Mouse (Mus musculus): ENCODE results near the gene Lrrc4b. TPM values are rescaled to one million over a fixed set of nuclear protein-coding genes. Genes with fewer than 3 reads are reported as not detected.
A peak's percentile ranks its signal among the peaks of the same experiment; 100 is the strongest.

Gene Lrrc4b
- total RNA-seq, 2 experiments from 2014 or later: 18.7 to 19.7 TPM

DNA sequence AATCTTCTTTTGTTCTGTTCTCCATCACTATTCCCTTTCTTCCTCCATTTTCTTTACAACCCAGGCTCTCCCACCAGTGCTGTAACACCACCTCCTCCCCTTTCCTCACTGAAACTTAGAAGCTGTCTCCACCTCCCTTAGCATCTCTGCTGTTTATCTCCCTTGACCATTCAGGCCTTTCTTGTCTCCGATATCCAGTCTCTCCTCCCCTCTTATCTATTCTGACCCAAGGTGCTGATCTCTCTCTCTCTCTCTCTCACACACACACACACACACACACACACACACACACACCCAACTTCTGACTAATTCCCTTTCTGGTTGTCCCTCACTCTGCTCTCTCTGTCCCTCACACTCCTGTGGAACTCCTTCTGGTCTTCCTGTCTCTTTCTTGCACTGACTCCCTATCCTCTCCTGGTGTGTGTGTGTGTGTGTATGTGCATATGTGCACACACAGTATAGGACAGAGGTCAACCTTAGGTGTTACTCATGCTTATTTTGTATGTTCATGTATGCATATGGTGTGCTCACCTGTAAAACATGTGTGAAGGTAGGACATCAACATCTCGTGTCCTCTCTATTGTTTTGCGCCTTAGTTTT, 54.1 kb downstream of the Lrrc4b start:
- no peak for DNase-seq
- intact Hi-C loops (cut with DNase I): no loop called here

DNA sequence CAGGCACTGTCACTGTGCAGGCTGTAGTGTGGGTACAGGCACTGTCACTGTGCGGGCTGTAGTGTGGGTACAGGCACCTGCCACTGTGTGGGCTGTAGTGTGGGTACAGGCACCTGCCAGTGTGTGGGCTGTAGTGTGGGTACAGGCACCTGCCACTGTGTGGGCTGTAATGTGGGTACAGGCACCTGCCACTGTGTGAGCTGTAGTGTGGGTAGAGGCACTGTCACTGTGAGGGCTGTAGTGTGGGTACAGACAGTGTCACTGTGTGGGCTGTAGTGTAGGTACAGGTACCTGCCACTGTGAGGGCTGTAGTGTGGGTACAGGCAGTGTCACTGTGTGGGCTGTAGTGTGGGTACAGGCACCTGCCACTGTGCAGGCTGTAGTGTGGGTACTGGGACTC, 55.3 kb downstream of the Lrrc4b start:
- no peak for DNase-seq
- intact Hi-C loops (cut with DNase I): loop anchor here (2.0 kb wide), 1 partner anchor 221 kb away; no protein-coding TSS in a partner anchor

DNA sequence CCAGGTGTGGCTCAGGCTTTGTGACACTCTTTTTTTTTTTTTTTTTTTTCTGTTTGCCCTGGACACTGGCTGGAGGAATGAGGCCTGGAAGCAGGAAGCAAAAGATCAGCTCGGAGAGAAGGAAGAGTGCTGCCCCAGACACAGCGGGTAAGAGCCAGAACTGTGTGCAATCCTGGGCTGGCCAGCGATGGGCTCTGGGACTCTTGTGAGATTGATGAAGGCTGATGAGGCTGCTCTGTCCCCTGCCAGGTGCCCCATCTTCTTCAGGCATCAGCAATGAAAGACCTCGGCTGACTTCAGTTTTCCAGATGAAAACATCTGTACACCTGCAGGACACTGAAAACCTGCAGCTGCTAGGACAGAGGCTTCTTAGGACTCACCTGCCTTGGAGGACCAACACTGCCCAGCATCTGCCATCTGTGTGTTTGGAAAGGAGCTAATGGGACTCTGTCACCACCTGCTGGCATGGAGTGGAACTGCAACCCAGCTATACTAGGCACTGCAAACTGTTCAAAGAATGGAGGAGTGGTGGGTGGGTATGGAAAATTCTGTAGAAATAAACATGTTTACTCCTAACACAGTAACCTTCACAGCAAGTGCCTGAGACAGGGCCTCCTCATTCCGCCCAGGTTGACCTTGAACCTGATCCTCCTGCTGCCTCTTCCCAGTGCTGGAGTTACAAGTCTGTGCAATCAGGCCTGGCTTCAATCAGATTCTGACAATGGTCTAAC, 56.2 kb downstream of the Lrrc4b start:
- peak; percentile 77 to 84 for DNase-seq
- intact Hi-C loops (cut with DNase I): loop anchor here (1.0 to 5.0 kb wide), 3 partner anchors 38 to 222 kb away; no protein-coding TSS in a partner anchor

DNA sequence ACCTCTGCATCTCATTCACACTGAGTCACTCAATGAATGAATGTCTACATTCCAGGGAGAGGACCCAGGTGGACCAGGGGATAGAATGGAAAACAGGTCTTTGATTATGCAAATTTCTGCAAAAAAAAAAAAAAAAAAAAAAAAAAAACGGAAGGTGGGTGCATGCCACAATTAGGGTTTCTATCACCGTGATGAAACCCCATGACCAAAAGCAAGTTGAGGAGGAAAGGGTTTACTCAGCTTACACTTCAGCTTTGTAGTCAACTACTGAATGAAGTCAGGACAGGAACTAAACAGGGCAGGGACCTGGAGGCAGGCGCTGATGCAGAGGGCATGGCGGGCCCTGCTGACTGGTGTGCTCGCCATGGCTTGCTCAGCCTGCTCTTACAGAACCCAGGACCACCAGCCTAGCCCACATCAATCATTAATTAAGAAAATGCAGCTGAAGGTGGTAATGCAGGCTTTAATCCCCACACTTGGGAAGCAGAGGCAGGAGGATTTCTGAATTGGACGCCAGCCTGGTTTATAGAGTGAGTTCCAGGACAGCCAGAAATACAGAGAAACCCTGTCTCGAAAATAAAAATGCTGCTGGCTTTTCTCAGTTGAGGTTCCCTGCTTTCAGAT, 56.9 kb downstream of the Lrrc4b start:
- intact Hi-C loops (cut with DNase I): loop anchor here (1.0 to 5.0 kb wide), 3 partner anchors 38 to 223 kb away; no protein-coding TSS in a partner anchor
- DNase-seq: no peak

DNA sequence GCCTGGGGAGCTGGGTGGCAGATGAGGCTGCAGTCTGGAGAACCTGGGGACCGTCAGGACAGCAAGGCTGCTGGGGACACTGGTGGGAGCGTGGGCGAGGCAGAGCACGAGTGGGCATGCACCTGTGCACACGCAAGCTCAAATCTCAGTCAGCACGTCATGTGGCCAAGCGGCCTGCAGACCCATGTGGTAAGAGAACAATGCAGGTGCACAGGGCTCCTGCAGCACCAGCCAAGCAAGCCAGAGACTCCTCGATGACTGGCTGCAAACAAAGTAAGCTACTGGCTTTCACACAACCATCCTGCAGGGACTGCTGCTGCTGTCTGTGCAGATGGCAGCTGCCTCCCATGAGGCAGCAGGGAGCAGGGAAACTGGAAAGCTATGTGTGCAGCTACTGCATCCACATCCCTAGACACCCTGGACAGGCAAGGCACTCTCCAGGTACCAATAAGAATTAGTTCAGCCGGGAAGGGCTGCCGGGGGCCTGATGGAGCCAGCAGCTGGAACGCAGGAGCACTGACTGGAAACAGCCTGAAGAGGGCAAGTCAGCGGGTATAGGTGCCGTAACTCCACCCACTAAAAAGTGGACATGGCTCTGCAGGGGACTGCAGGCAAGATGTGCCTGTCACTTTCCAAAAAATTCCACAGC, 58.2 kb downstream of the Lrrc4b start:
- intact Hi-C loops (cut with DNase I): loop anchor here (5.0 kb wide), 1 partner anchor 40 kb away; no protein-coding TSS in a partner anchor
- no peak for DNase-seq

DNA sequence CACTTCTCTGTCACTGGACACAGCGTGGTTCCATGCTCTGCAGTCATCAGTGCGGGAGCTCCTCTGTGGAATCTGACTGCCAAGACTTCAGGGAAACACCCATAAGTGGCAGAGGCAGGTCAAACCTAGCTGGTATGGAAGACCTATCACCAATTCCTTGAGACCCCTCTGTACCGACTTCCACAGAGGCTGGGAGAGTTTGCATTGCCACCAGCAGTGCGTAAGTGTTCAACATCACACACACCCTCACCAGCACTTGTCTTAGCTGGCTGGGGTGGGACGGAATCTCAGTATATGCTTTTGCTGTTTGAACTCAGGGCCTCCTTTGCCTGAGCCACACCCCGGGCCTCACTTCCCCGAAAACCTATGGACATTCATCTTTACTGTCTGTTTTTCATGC, 59.1 kb downstream of the Lrrc4b start:
- intact Hi-C loops (cut with DNase I): loop anchor here (5.0 kb wide), 1 partner anchor 41 kb away; no protein-coding TSS in a partner anchor

DNA sequence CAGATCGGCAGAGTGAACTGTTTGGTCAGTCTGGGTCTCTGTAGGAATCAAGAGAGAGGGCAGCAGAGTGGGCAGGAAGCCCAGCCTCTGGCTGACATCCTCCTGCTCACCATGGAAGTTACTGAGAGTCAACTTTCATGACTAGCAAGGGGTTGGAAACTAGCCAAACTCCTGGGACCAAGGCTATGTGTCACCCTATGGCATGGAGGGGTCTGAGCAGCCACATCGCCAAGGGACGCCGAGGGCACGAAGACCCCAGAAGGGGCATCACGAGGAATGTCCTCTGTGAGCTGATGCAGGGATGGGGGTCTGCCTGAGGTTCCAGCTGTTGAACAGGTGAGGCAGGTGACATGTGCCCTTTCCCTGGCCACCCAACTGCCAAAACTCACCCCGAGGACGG, 59.7 kb downstream of the Lrrc4b start:
- intact Hi-C loops (cut with DNase I): loop anchor here (5.0 kb wide), 1 partner anchor 41 kb away; no protein-coding TSS in a partner anchor
- DNase-seq: no peak

More for the DNA sequence above, 59.1 kb downstream of the Lrrc4b start:
- DNase-seq: no peak

DNA sequence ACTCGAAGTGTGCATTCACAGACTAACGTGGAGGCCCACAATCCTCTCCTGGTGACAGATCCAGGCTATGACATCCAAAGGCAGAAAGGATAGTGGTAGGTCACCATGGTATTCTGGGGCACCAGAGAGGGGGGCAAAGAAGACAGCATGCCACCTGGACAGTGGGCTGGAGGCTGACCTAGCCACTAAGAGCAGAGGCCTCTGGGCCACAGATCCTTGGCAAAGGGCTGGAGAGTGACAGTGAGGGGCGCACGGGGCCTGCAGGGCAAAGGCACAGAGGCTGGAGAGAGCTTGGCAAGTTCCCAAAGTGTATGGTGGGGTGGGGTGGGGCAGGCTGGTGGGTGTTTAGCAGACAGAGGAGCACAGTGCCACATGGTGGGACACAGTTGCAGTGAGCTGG, 61.5 kb downstream of the Lrrc4b start:
- intact Hi-C loops (cut with DNase I): no loop called here

DNA sequence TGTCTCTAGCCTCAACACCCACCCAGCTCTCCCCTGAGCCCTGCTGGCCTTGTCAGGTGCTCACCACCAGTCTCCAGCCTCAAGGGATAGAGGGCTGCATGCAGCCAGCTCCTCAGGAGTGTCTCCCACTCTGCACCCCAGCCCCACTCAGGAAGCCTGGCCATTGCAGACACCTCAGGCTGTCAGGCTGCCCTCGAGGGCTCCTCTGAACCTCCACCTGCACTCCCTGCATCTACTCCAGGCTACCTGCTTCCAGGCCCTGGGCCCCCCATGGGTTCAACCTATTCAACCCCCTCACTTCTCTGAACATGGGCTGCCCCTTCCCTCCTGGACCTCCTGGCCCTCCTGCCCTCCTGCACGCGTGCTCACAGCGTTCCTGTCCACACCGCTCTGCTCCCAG, 62.6 kb downstream of the Lrrc4b start:
- no peak for DNase-seq
- intact Hi-C loops (cut with DNase I): no loop called here

More for the DNA sequence above, 61.5 kb downstream of the Lrrc4b start:
- no peak for DNase-seq

DNA sequence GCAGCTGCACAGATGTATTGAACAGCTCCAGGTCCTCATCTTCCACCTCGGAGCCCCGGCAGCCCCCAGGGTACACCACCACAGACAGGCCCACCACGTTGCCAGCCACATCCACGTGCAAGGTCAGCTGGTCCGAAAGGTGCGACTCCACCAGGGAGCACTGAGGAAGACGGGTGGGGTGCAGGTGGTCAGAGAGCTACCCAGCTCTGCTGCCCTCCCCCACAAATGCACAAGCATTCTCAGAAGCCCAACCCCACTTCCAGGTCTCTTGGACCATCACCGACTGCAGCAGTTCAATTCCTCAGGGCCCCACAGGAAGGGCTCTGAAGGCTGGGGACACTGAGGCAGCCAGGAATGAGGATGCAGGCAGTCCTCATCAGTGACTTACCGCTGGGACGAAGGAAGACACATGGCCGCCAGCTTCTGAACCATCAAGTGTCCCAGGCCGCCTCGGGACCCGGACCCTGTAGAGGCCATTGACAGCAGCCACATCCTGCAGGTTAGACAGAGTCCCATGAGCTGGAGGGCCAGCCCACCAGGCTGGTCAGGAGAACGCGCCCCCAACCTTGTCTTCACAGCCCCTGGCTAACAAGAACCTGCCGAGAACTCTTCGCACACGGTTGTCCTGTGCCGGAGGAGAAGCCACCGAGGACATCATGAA, 63.5 kb downstream of the Lrrc4b start:
- intact Hi-C loops (cut with DNase I): no loop called here
- no peak for DNase-seq

DNA sequence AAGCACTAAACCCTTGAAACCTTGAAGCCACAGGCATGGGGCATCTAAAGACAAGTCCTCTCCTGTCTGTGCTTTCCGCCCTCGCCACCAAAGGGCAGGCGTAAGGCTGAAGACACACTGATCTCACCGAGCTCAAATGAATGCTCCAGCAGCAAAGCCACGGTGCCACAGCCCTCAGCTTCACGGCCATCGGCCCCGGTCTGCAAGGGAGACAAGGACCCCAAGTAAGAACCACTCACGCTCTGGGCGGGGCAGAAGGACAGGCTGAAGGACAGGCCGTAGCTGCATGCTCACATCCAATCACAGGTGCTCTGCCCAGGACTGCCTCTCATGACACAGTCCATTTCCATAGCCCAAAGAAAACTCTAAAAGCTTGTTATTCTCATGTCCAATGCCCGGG, 65.9 kb downstream of the Lrrc4b start:
- intact Hi-C loops (cut with DNase I): no loop called here
- no peak for DNase-seq

DNA sequence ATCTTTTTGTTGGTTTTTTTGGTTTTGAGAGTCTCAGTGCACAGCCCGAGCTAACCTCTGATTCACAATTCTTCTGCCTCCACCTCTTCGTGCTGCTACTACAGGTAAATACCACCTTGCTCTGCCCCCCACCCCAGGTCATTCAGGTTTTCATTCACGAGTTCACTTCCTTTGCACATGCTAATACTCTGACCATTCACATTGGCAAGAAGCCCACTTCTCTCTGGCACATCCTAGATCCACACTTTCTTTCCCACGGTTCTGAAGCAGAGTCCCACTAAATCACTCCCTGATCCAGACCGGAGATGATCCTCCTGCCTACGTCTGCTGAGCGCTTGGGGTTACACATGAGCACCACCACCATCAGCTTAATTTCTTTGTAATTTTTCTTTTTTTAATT, 66.3 kb downstream of the Lrrc4b start:
- intact Hi-C loops (cut with DNase I): no loop called here
- no peak for DNase-seq

DNA sequence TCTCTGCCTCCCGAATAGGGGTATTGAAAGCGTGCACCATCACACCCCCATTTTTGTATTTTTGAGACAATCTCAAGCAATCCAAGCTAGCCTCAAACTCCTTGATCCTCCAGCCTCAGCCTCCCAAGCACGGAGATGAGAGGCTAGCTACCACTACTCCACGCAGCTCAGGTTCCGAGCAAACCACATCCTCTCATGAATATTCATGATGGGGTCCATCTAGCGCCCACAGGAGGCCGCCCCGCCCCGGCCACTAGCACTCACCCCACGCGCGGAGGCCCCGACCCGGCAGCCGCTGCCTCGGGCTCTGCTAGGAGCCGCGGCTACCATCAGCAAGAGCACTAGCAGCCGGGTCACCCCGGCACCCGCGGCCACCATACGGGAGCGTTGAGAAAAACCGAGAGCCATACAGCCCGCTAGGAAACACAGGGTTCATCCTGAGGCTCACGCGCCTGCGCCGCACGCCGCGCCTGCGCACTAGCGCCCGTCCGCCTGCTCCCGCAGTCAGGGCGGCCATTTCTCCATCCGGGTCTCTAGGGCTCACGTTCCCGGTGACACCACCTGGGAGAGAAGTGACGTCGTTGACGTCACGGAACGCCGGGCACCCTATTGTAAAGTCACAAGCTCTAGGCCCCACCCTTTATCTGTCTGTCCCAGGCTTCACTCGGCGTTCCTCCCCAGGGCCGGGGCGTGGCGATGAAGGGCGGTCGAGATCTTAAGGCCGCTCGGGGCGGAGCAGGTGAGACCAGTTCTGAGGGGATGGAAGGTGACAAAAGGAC, 67.4 kb downstream of the Lrrc4b start, which contains the start of the genes Emc10 and Fam71e1:
Emc10 (minus strand) TSS at position 538 of the 779 bp plus-strand sequence.
Fam71e1 (plus strand) TSS at position 590 of the 779 bp plus-strand sequence.
- intact Hi-C loops (cut with DNase I): no loop called here
- DNase-seq: peak; percentile 98

DNA sequence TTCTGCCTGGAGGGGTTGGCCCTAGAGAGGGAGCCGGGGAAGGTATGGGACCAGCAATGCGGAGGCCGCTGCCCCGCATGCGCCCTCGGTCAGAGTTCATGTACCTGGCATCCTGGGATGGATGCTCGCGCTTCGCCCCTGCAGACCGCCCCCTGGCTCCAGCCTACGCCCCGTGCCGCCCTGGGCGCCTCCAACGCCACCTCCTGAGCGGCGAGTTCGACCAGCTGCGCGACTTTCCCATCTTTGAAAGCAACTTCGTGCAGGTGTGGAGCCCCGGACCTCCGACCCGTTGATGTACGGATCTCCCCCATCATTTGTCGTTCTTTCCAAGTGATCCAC, 67.9 kb downstream of the Lrrc4b start:
- no peak for DNase-seq
- intact Hi-C loops (cut with DNase I): no loop called here

DNA sequence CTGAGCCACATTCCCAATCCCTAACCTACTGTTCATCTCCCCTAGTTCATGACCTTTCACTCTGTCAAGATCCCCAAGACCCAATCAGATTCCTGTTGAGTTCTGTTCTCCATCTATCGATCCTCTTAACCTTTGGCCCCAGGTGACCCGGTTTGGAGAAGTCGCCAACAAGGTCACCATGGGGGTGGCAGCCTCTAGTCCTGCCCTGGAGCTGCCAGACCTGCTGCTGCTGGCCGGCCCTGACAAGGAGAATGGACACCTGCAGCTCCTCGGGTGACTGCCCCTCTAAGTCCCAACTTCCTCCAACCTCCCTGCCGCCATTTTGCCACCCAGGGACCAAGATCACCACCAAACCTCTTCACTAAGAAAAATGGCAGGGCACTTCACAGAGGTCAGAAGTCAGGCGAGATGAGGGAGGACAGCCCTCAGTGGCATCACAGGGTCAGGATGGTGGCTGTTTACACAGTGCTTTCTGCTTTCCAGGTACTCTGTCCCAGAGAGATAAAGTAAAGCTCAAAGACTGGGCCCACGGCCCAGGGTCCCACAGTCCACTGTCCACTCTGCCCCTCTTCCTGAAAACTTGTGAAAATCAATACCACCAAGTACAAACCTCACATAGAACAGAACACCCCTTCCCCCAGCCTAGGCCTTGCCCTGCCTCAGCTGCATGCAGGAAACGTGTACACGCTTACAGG, 68.7 kb downstream of the Lrrc4b start:
- intact Hi-C loops (cut with DNase I): no loop called here
- no peak for DNase-seq

DNA sequence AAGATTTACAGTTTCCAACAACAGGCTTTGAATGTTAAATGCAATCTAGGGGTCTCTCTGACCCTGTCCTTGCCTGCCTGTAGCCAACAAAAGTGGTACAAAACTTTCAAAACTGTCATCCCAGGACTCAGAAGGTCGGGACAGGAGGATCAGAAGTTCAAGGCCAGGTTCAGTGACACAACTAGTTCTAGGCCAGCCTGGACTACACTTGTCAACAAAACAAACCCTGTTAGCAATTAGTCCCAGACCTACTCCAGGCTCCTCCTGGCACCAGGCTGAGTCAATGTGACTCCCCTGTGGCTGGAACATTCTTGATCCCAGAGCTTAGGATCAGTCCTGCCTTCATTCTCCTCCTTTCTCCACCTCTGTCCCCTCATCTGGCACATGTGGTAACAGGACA, 70.1 kb downstream of the Lrrc4b start:
- intact Hi-C loops (cut with DNase I): no loop called here

DNA sequence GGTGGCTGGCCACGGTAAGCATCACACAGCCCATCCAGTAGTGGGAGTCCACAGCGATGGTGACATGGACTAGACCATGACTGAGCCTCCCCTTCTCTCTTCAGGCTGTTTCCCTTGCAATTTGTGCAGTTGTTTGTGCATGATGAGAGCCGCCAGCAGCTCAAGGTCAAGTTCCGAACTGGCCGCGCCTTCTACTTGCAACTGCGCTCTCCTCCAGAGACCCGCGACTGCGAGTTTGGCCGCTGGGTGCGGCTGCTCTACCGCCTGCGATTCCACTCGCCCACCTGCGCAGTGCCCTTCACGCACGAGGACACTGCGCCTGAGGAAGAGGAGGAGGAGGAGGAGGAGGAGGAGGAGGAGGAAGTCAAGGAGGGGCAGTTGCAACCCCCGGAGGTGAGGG, 71.2 kb downstream of the Lrrc4b start:
- intact Hi-C loops (cut with DNase I): no loop called here
- DNase-seq: no peak

More for the DNA sequence above, 70.1 kb downstream of the Lrrc4b start:
- no peak for DNase-seq

DNA sequence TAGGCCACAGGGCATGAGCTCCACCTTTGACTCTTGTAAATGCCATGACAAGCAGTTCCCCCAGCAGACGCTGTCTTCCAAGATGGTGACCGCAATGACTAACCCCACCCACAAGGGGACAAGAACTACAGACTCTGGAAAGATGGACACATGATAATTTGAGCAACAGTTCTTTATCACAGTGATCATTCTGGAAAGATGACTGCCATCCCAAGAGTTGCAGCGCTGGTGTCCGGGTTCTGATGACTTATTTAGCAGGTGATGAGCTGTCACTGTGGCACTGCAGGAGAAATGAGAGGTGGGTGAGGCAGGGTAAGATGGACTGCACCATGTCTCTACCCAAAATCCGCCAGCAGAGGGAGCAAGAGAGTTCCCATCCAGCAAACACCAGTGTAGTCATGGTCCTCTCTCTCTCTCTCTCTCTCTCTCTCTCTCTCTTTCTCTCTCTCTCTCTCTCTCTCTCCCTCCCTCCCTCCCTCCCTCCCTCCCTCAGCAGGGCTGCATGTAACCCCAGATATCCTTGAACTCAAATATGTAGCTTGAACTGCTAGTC, 72.8 kb downstream of the Lrrc4b start:
- DNase-seq: peak; percentile 65 to 81
- intact Hi-C loops (cut with DNase I): no loop called here

DNA sequence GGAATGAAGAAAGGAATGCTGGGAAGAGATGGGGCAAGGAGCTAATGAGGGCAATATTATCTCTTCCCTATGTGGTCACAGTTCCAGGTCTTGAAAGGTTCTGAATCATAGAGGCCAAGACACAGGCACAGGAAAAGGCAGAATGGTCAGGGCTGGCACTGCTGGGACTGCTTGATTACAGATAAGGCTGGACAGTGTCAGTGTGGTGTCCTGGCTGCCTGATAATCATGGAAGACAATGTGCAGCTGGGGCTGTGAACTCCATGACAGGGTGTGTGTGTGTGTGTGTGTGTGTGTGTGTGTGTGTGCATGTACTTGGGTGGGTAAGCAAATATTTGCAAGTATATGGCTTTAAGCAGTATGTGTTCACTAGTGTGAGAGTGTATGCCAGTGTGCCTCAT, 78.7 kb downstream of the Lrrc4b start:
- intact Hi-C loops (cut with DNase I): no loop called here
- no peak for DNase-seq
